Mouse (Mus musculus): ENCODE measurements around the gene Cuedc1.

DNA sequence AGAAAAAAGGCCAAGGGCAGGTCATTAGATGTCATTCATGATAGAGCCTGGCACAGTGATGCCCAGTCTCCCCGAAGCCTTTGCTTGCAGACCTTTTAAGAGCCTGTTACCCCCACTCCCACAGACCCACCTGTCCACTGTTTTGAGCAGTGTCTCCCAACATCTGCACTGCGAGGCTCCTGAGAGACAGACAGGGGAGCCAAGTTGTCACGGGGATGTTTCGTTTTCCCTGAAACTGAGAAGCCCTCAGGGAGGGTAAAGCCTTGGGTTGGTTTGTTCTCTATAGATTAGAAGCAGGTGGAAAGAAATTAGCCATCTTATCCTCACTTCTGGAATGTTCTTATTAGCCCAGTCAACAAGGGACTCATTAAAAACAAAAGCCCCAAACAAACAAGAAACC lies 136.9 kb downstream of the Cuedc1 start:
- TF ChIP-seq POLR2A (IDR thresholded peaks at IDR 0.05; ENCODE audit: borderline replicate concordance, insufficient read depth, low read length) (no peak), CTCF (IDR thresholded peaks at IDR 0.05; ENCODE audit: borderline replicate concordance, insufficient read depth, low read depth, low read length) (no peak)
